Mouse (Mus musculus) CD4-positive, CD25-positive, alpha-beta regulatory T cell, adult 2 months (primary cell): Measurements from ENCODE around the gene Olfr1338.
"Not testable (repeated sequence)": the region's sequence is repeated elsewhere in the genome, so short reads cannot be mapped to it uniquely, and the experiment has no call there.

Source experiments
- DNase-seq: peaks from one replicate; pipeline ENCODE4 v3.0.0-alpha.2; 2012; ENCODE audit warnings: low read depth, low spot score

The Olfr1338 gene

DNA sequence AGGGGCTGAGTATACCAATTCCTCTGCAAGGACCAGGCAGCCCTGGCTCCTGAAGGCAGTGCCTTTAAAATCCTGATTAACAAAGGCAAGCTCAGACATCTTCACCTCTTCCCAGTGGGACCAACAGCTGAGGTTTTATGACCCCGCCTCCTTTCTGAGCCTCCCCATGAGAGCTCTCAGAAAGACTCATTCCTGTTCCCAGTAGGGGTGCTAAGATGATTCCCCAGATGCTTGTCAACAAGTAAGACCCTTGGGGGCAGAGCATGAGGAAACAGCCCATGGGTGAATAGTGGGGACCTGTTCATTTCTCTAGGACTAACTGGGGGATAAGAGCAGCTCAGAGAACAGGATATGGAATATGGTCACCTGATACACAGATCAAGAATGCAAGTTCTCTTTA lies at the start of gene Olfr1338:
Gene Olfr1338, minus strand, starts transcription at position 101 of the 400 bp plus-strand sequence.
- DNase-seq = no peak

DNA sequence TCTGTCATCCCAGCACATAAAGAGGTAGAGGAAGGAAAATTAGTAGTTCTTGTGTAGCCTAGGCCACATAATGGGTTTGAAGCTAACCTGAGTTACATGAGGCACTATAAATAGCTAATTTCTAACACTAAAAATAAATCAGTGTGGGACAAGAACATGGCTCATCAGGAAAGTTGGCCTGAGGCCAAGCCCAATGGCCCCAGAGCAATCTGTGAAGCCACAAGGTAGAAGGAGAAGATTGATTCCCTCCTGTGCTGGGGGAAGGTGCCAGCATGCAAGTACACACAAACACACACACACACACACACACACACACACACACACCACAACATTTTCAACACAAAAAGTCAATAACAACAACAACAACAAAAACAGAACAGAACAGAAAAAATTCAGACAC lies 34.3 kb upstream of the Olfr1338 start:
- not testable (repeated sequence) for DNase-seq

DNA sequence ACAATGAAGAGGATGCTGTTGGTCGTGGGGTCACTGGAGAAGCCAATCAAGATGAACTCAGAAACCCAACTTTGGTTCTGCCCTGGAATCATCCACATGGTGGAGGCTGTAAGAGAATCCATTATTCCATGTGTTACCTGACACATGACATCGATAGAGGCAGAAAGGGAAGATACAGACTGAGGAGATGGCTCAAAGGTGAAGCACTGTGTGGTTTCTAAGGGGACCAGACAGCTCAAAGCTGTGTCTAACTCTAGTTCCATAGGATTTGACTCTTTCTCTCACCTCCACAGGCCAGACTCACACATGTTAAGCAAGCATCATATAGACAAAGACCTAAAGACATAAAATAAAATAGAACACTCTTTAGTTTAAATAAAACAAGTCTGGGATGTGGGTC lies 23.9 kb upstream of the Olfr1338 start, which contains the start of gene Olfr1337:
Gene Olfr1337, minus strand, starts transcription at position 101 of the 400 bp plus-strand sequence.
- DNase-seq = no peak

DNA sequence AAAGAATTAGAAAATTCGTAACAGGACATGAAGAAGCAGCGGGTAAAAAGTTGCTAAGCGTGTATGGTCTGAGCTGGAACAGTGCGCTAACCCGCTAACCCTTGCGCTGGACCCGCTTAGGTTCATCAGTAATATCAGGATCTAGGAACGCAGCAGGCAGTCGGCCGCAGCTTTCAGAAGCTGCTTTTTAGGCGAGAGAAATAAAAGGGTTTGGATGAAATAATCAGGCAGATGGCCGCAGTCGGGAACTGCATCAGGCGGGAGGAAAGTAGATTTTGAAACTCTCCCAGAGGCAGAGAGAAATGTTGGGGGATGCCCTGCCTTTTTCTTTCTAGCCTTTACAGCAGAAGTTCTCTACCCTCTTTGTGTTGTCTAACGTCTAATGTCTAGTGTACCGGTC lies 16.7 kb downstream of the Olfr1338 start:
- DNase-seq = no peak

DNA sequence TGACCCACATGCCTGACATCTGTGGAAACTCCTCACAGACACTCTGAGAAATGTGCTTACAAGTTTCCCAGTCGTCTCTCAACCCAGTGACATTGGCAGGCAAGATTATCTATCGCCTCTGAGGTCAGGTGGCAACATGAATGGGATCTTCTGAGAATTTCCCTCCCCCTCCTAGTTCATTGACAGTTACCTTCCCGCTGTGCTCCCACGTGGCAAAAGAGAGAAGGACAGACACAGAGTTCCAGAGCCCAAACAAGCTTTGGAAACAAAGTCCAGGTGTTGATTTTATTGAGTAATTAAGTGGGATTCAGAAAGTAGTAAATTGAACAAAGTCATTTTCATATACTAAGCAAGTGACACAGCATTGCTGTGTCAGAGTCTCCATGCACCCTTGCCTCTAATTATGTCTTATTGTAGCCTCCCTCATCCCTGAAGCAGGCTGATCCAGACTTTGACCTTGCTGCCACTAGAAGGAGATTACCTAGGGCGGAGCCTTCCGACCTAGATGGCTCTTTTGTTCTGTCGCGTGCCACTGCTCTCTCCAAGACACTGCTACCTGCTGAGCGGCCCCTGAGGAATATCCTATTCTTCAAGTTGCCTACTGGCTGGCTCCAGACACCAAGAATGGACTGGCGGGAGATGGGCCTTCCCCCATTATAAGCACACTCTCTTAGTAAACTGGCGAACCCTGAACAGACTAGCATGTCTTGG lies 17.4 kb downstream of the Olfr1338 start:
- no peak for DNase-seq

DNA sequence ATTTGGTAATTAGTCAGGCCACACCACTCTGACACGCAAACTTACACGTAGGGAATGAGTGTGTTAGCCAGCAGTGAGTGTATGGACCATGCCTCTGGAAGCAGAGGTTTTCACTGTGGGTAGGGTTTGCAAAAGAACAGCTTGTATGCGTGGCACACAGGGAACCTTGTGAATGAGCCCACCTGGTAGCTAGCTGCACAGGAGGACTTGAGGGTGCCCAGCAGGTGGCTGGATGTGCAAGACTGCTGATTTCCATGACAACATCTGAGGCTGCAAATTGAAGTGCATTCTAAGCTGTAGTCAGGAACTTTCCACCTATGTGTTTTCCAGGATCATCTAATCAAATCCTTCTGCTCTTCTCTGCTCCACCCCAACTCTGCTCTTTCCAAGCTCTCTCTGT lies 19.0 kb downstream of the Olfr1338 start:
- DNase-seq = no peak

DNA sequence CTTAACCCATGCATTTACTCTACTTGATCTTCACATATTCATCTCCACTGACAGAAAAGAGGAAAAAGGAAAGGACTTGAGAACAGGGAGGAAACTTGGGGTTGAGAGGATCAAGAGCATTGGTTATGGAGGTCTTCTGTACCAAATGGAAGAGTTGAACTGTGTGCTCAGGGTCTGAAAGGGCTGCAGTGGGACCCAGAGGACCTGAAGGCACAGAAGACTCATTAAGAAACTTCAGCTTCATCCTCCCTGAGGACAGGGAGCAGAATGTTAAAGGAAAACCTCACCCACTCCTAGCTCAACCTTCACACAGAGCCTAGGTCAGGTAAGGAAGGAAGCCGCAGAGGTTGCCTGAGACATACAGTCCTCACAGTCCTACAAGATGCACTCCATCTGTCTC lies 26.7 kb downstream of the Olfr1338 start, which contains the start of gene Olfr1339:
Gene Olfr1339, plus strand, starts transcription at position 301 of the 400 bp plus-strand sequence.
- DNase-seq = no peak

DNA sequence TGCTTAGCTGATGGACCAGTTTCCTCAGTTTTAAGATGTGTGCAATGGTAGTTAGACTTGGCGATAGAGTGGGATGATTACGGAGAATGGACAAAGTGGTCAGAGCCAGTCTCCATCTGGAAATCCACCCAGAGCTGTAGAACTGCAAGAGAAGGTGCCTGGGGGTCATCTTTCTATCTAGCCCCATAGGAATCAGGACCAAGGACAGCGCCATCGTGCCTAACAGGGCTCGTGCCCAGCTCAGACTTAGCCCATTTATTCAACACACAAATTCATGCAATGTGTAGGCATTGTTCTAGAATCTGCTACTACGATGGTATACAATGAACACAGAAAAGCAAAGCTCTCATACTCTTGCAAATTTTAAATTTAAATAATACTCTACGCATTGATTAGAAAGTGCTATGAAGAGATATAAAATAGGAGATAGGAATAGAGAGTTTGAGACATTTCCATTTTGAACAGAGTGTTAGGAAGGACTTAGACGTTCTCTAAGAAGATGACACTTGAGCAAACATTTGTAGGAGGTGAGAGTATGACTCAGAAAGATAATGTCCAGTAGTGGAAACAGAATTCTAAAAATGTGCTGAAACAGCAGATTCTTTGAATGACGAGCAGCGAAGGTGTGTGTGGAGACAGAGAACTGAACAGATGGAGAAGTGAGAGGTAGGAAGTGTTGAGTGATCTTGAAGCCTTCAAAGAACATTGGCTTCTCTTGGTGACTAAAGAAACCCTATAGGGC lies 36.6 kb downstream of the Olfr1338 start:
- peak; percentile 1 for DNase-seq

DNA sequence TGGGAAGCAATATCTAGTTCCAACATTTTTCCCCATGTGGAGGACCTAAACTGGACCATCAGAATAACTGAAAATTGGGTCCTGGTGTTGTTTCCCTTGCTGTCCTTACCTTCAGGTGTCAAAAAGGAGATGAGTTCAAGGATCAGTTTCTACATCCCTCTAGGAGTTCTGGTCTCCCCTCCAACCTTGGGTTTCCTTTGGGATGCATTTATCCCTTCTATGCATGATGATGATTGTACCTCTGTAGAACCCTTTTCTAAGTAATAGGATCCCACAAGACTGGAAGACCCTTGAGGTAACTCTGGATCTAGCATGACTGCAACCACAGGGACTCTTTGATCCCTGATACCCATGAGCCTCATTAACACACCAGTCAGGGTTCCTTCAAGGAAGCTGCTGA lies 38.7 kb downstream of the Olfr1338 start, which contains the start of gene Olfr1340:
Gene Olfr1340, plus strand, starts transcription at position 301 of the 400 bp plus-strand sequence.
- DNase-seq = no peak

DNA sequence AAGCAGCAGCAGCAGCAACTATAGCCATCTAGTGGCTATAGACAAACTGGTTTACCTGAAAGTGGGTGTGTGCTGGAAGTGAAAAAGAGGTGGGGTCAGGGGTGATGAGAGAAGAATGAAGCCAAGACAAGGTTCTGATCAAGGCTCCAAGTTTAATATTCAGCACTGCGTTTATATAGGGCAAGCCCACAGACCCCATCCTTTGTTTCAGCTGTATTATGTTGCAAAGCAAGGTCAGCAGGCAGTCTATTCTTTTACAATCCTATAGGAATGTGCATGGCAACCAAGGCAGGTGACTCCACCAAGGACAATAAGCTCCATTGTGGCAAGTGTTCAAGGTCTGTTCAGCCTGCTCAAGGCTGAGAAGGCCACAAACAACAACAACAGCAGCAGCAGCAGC lies 46.9 kb downstream of the Olfr1338 start:
- no peak for DNase-seq

DNA sequence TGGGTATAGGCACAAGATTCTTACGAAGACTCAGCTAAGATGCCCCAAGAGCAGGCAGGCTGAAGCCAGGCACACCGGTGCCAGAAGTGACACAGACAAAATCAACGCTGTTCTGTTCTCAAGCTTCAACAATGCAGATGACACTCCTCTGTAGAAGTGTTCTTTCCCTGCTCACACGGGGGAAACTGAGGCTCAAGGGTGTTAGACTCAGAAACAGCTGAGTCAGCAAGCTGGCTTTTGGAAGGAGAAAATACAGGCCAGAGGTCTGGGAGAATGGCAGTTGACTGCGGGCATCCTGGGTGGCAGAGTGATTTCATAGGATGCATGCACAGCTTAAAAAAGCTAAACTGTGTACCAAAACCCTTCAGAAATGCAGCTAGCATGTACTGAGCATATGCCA lies 50.5 kb downstream of the Olfr1338 start:
- no peak for DNase-seq

DNA sequence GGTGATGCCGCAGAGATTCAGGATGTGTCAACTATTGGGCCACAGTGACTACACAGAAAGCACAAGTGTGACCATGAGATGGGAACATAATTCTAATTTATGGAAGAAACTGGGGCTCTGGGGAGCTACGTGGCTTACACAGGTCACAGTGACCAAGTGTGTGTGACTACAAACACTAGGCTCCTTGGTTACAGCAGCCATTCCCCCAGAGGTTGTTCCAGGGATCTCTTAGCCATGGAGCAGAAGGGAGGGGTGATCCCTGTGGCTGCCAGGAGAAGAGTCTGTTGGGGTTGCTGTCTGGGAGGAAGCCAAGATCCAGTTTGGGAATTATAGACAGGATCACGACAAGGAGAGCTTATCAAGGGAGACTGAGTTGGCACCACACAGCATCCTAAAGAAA lies 55.3 kb downstream of the Olfr1338 start, which contains the start of gene Olfr1341:
Gene Olfr1341, plus strand, starts transcription at position 301 of the 400 bp plus-strand sequence.
- no peak for DNase-seq
